Mouse (Mus musculus) heart, embryonic 14.5 days (tissue): Measurements from ENCODE around the gene Gm17509. TPM values are rescaled to one million over a fixed set of nuclear protein-coding genes. Genes with fewer than 3 reads are reported as not detected.

ENCODE experiments used
- ATAC-seq: fragments of 200-750 bp; cut with Nextera tagmentation; 2 replicates; pipeline ENCODE4 v1.8.0; 2017; ENCODE audit warnings: low read depth, moderate TSS enrichment; ENCODE audit not compliant: insufficient number of reproducible peaks, insufficient read depth, low FRiP score
- H3K27ac ChIP-seq, 2 experiments: fragments of 200-500 bp in 1 of 2; fragments of 300-500 bp in 1 of 2; sonication (generic) in 1 of 2; replicated peaks in 1 of 2; 2 replicates each; pipeline ENCODE4 v1.5.1; 2012 to 2014; ENCODE audit warnings: low read depth in 2 of 2, low read length in 2 of 2, control low read depth in 1 of 2, mild to moderate bottlenecking in 1 of 2, mixed read lengths in 1 of 2; ENCODE audit not compliant: control insufficient read depth in 1 of 2, insufficient read depth in 1 of 2
- H3K27me3 ChIP-seq: fragments of 300-500 bp; sonication (generic); 2 replicates; pipeline ENCODE4 v1.6.1; 2014; ENCODE audit warnings: mild to moderate bottlenecking, low read length, control low read depth; ENCODE audit not compliant: control insufficient read depth, insufficient read depth
- H3K36me3 ChIP-seq: fragments of 300-500 bp; sonication (generic); 2 replicates; pipeline ENCODE4 v1.6.1; 2014; ENCODE audit warnings: mild to moderate bottlenecking, control low read depth, low read length, mixed read lengths; ENCODE audit not compliant: control insufficient read depth, insufficient read depth
- H3K4me1 ChIP-seq, 2 experiments: fragments of 200-500 bp in 1 of 2; fragments of 300-500 bp in 1 of 2; sonication (generic) in 1 of 2; 2 replicates each; pipeline ENCODE4 v1.6.1; 2012 to 2014; ENCODE audit warnings: low read length in 2 of 2, control low read depth in 1 of 2, mixed read lengths in 1 of 2; ENCODE audit not compliant: control insufficient read depth in 2 of 2, insufficient read depth in 2 of 2
- H3K4me2 ChIP-seq: fragments of 300-500 bp; sonication (generic); 2 replicates; pipeline ENCODE4 v1.6.1; 2014; ENCODE audit warnings: mild to moderate bottlenecking, low read length
- H3K4me3 ChIP-seq, 2 experiments: fragments of 200-500 bp in 1 of 2; fragments of 300-500 bp in 1 of 2; sonication (generic) in 1 of 2; 2 replicates each; pipeline ENCODE4 v1.5.1; 2012 to 2014; ENCODE audit warnings: low read length in 2 of 2, mild to moderate bottlenecking in 2 of 2, control low read depth in 1 of 2, low read depth in 1 of 2, moderate library complexity in 1 of 2; ENCODE audit not compliant: control insufficient read depth in 1 of 2, insufficient read depth in 1 of 2
- H3K9ac ChIP-seq: fragments of 300-500 bp; sonication (generic); 2 replicates; pipeline ENCODE4 v1.6.1; 2014; ENCODE audit warnings: mild to moderate bottlenecking, low read length
- H3K9me3 ChIP-seq: fragments of 300-500 bp; sonication (generic); 2 replicates; pipeline ENCODE4 v1.6.1; 2016; ENCODE audit warnings: low read length, control low read depth; ENCODE audit not compliant: control insufficient read depth
- WGBS: fragments of 180-500 bp; shearing (Covaris S2); extraction: QIAGEN DNeasy Blood & Tissue Kit; methylation state at CpG from one replicate; pipeline ENCODE4 v1.1.7; 2014; 5-methylcytosine and 5-hydroxymethylcytosine counted together
- polyA plus RNA-seq: library from polyadenylated mRNA; unstranded; fragments of >200 nt; fragmentation: Nextera tagmentation; extraction: Ambion mirVana; gene quantifications from 2 replicates; pipeline ENCODE4 v1.2.1, GENCODE M21; 2014

The Gm17509 gene
- not detected in 2 replicates for polyA plus RNA-seq

DNA sequence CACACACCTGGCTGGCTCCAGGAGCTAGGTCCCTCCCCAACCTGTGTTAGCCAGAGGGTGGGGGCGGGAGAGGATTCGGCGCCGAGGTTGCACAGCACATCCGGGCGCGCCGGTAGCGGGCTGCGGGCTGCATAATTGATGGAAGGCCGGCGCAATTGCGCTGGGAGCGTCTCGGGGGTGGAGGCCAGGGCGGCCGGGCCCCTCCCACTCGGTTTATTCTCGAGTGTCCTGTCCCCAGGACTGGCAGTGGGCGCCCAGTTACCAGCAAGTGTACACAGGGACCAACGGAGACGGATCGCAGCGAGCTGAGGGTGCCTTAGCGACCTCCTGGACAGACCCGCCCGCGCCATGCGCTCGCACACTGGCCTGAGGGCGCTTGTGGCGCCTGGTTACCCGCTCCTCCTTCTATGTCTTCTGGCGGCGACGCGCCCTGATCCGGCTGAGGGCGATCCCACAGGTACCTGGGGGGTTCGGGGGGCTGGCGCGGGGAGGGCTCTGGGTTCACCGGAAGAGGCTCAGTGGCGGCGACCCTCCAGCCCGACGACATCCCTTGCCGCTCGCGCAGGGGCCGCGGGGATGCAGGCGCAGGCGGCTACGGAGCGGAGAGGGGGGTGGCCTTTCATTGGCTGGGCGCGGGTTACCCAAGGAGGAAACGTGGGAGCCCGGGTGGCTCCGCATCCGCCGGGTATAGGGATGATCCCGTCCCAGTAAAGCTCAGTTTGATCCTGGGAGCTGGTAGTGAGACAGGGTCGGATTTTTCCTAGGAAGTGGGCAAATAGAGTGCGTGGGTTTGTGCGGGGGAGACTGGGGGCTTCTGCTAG is at the start of gene Gm17509:
Gm17509 (minus strand) TSS at position 575 of the 821 bp plus-strand sequence.
- H3K27me3 ChIP-seq, result no peaks in the 10 kb centered on the region; the same call in 1 of the 2 replicates
- peaks cover 0 to 4% of the 10 kb centered on the region in 2 experiments; a peak in 1 of 4 replicates for H3K4me1 ChIP-seq
- H3K4me3 ChIP-seq, result peak within 1 kb of the TSS; percentile 73
- no peaks in the 10 kb centered on the region for H3K36me3 ChIP-seq
- no peak within 1 kb of the TSS for H3K27ac ChIP-seq
- WGBS, result under 1% methylated on average over 64 of the region's 67 CpGs
- peak within 1 kb of the TSS; percentile 99 for H3K4me2 ChIP-seq
- H3K9me3 ChIP-seq, result no peaks in the 10 kb centered on the region
- ATAC-seq, result peak; percentile 74
- peak within 1 kb of the TSS; percentile 71 for H3K9ac ChIP-seq

DNA sequence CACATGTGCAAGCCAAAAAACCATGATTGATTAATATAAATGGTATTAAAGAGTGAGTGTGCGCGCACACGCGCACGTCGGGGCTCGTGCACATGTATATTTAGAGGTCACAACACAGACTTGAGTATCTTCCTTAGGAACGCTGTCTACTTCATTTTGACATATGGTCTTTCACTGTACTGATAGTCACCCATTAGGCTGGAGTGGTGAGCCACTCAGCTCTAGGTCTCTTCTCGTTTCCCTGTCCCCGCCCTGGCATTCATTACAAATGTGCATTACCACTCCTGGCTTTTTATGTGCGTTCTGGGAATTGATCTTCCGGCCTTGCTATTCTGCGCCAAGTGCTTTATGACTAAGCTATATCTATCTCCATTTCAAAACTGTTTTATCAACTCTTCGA is 47.1 kb upstream of the Gm17509 start:
- 92% methylated on average over 14 of the region's 14 CpGs for WGBS
- Histone ChIP-seq H3K27me3 (no peaks in the 10 kb centered on the region), H3K4me2 (no peak overlapping the region), H3K9ac (no peak overlapping the region), H3K4me1 (no peaks in the 10 kb centered on the region), H3K36me3 (no peaks in the 10 kb centered on the region), H3K9me3 (no peaks in the 10 kb centered on the region), H3K27ac (no peak overlapping the region), H3K4me3 (no peak overlapping the region)
- ATAC-seq, result no peak

DNA sequence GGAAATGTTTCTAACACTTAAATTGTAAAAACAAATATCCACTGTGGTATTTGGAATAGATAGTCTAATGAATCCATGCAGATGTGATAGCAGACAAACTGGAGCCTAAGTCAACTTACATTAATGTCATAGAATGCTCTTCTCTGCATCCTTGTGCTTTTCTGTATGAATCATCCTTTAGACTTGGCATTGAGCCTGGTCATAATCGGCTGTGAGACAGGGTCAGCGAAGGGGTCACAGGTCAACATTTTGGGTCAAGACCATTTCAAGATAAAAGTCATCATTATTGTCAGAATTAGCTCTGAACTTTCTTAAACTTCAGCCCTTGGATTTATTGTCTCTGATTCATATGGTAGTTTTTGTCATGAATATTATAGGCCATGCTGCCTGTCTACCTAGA is 45.3 kb upstream of the Gm17509 start:
- H3K27me3 ChIP-seq, result no peaks in the 10 kb centered on the region
- H3K36me3 ChIP-seq, result no peaks in the 10 kb centered on the region
- H3K9me3 ChIP-seq, result no peaks in the 10 kb centered on the region
- no peak overlapping the region for H3K4me2 ChIP-seq
- H3K9ac ChIP-seq, result no peak overlapping the region
- H3K27ac ChIP-seq, result no peak overlapping the region
- no peak overlapping the region for H3K4me3 ChIP-seq
- H3K4me1 ChIP-seq, result no peaks in the 10 kb centered on the region
- WGBS, result 62% methylated on average over 2 of the region's 2 CpGs
- no peak for ATAC-seq

DNA sequence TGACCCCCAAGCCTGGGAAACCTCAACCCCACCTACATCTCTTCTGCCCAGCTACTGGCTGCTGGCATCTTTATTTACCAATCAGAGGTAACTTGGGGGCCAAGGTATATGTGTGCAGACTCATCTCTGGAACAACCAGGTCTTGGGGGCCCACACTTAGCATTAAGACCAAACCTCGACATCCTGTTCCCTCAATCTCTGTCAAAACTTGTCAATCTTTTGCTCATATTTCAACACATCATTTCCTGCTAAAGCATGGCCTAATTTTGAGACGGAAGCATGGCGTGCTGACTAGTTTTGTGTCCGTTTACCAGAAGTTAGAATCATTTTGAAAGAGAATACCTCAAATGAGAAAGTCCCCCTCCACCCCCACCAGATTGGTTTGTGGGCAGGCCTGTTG is 39.8 kb upstream of the Gm17509 start:
- ATAC-seq, result no peak
- Histone ChIP-seq H3K9me3 (no peaks in the 10 kb centered on the region), H3K36me3 (no peaks in the 10 kb centered on the region), H3K4me2 (no peak overlapping the region), H3K27ac (no peak overlapping the region), H3K27me3 (no peaks in the 10 kb centered on the region), H3K9ac (no peak overlapping the region), H3K4me3 (no peak overlapping the region), H3K4me1 (no peaks in the 10 kb centered on the region)
- 84% methylated on average over 4 of the region's 4 CpGs for WGBS

DNA sequence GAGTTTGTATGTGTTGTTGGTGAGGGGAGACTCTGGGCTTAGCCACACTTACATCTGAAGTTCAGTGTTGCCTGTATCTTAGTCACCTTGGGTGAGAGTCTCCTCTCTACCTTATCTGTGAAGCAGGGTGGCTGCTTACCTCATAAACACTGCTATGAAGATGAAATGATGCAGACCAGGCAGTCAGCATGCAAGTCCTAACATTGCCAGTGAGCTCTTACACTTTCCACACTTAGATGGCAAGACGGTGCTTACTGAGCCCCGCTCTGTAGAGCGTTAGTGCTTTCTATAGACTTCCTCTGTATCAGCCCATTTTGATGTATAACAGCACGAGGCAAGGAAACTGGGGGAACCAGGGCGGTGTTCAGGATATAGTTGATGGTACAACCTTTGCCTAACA is 21.7 kb upstream of the Gm17509 start:
- no peaks in the 10 kb centered on the region for H3K36me3 ChIP-seq
- no peak overlapping the region for H3K4me3 ChIP-seq
- H3K9ac ChIP-seq, result no peak overlapping the region
- H3K9me3 ChIP-seq, result no peaks in the 10 kb centered on the region
- H3K4me2 ChIP-seq, result no peak overlapping the region
- H3K27me3 ChIP-seq, result no peaks in the 10 kb centered on the region
- no peak for ATAC-seq
- peaks cover 2 to 4% of the 10 kb centered on the region in 2 experiments; a peak in 3 of 4 replicates for H3K4me1 ChIP-seq
- no peak overlapping the region for H3K27ac ChIP-seq
- 68% methylated on average over 5 of the region's 5 CpGs for WGBS

DNA sequence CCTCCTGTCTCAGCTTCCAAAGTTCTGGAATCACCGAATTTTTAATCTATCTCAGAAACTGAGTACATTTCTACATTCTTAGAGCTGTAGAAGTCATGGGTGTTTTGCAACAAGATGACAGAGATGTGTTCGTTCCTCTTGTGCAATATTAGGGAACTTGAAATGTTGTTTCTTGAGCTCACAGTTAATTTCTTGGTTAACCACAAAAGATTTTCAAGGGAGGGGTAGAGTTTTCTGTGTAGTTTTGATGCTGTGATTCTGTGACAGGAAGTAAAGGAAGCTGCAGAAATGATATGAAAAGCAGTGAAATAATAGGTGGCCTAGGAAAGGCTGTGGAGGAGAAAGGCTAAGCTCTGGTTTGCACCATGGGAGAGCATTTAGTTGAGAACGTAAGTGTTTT is 21.2 kb upstream of the Gm17509 start:
- H3K36me3 ChIP-seq, result no peaks in the 10 kb centered on the region
- no peaks in the 10 kb centered on the region for H3K27me3 ChIP-seq
- 83% methylated on average over 3 of the region's 3 CpGs for WGBS
- H3K9ac ChIP-seq, result no peak overlapping the region
- H3K4me2 ChIP-seq, result no peak overlapping the region
- no peak overlapping the region for H3K4me3 ChIP-seq
- no peak for ATAC-seq
- no peaks in the 10 kb centered on the region for H3K9me3 ChIP-seq
- H3K27ac ChIP-seq, result no peak overlapping the region
- H3K4me1 ChIP-seq, result peaks cover 2 to 5% of the 10 kb centered on the region in 2 experiments; a peak in 3 of 4 replicates

DNA sequence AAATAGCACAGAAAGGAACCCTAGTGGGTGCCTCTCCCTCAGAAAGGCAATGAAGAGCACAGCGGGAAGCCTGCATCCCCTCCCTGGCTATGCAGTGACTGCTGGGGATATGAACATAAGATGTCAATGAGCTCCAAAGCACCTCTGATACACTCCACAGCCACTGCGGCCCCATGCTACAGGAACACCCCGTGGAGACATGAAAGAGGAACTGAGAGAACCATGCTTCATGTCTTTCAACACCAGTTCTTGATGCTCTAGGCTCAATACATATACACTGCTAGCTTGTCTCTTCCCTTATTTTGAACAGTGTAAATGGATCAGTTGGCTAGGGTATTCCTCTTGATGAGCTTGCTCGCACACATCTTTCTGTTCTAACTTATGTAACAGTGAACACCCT is 16.2 kb upstream of the Gm17509 start:
- WGBS, result 49% methylated on average over 4 of the region's 4 CpGs
- Histone ChIP-seq H3K9me3 (no peaks in the 10 kb centered on the region), H3K4me2 (no peak overlapping the region), H3K36me3 (no peaks in the 10 kb centered on the region), H3K27me3 (no peaks in the 10 kb centered on the region), H3K4me3 (no peak overlapping the region), H3K9ac (no peak overlapping the region), H3K4me1 (peaks cover 3 to 13% of the 10 kb centered on the region in 2 experiments; a peak in 3 of 4 replicates), H3K27ac (no peak overlapping the region)
- no peak for ATAC-seq
